Comparison of ENCODE assay signal across 14 mouse cellular contexts in genomic region chr12:21330961-21331576, GRCm38 (mm10). TPM values are rescaled to one million over a fixed set of nuclear protein-coding genes. Genes with fewer than 3 reads are reported as not detected.
DNase-seq lines count a peak whose midpoint lies in the region; ATAC-seq and TF ChIP-seq lines count a peak whose summit lies in the region.
"Had no signal": no experiment of that assay in that cellular context is flagged by ENCODE, and none has a peak within 500 bp of the region (broad histone marks: within the 10 kb centered on the region; RNA-seq: fewer than 3 reads in every experiment).

No protein-coding gene starts in this region.

- no peaks in the 10 kb centered on the region for H3K9me3 ChIP-seq in CH12.LX (replicated peaks; ENCODE audit: low read length)
- no peaks in the 10 kb centered on the region for H3K9me3 ChIP-seq in heart, embryonic 15.5 days (replicated peaks)
- H3K9me3 ChIP-seq in limb, embryonic 10.5 days (replicated peaks): no peaks in the 10 kb centered on the region
- H3K9me3 ChIP-seq: forebrain, embryonic 13.5 days had no signal

- peak in 1 of 2 experiments; percentile 35; a peak in 1 of 4 replicates for TF ChIP-seq CTCF in CH12.LX (conservative IDR thresholded peaks at IDR 0.05 in 1 of 2, IDR thresholded peaks at IDR 0.05 in 1 of 2; ENCODE audit: low read depth in 2 of 2, low read length in 2 of 2)

- H3K79me2 ChIP-seq in CH12.LX (replicated peaks; ENCODE audit: control insufficient read depth, extremely low read depth, insufficient read depth, poor library complexity, severe bottlenecking): no peaks in the 10 kb centered on the region

- H3K9ac ChIP-seq in CH12.LX (ENCODE audit: insufficient read depth, low read depth): no peak overlapping the region
- no peak overlapping the region for H3K9ac ChIP-seq in heart, embryonic 15.5 days
- H3K9ac ChIP-seq: forebrain, embryonic 13.5 days; liver, embryonic 14.5 days had no signal

- H3K27ac ChIP-seq in CH12.LX (ENCODE audit: insufficient read depth, low read depth): no peak overlapping the region
- 0 out of 2 replicates have a peak overlapping the region, but pooled peaks have one; percentile 9 for H3K27ac ChIP-seq in heart, embryonic 15.5 days
- H3K27ac ChIP-seq in limb, embryonic 10.5 days: no peak overlapping the region
- H3K27ac ChIP-seq: forebrain, embryonic 13.5 days; liver, embryonic 14.5 days; macrophage had no signal

- 77% methylated on average over 10 of the region's 10 CpGs for WGBS in heart, embryonic 15.5 days
- WGBS in limb, embryonic 10.5 days: 92% methylated on average over 10 of the region's 10 CpGs

- peaks cover 68 to 84% of the 10 kb centered on the region in 2 experiments for H3K36me3 ChIP-seq in CH12.LX (replicated peaks in 1 of 2; ENCODE audit: control insufficient read depth in 1 of 2, insufficient read depth in 1 of 2, low read length in 1 of 2)
- H3K36me3 ChIP-seq in heart, embryonic 15.5 days: peaks cover 50% of the 10 kb centered on the region
- H3K36me3 ChIP-seq in limb, embryonic 10.5 days: peaks cover 96% of the 10 kb centered on the region

- TF ChIP-seq POLR2A in CH12.LX (IDR thresholded peaks at IDR 0.05; ENCODE audit: low read depth, low read length): no peak

- no peak overlapping the region for H3K4me2 ChIP-seq in CH12.LX (ENCODE audit: insufficient read depth, low read depth, poor library complexity, severe bottlenecking)
- no peak overlapping the region for H3K4me2 ChIP-seq in heart, embryonic 15.5 days
- H3K4me2 ChIP-seq: forebrain, embryonic 13.5 days had no signal

- no peak for TF ChIP-seq EP300 in CH12.LX (IDR thresholded peaks at IDR 0.05; ENCODE audit: low read length)

- dilution Hi-C loops in CH12.LX (cut with MboI; ENCODE audit: extremely low pct_ligation_motif_present, extremely low pct_unique_long_range_greater_than_20kb, low sequenced_read_pairs): no loop called here

- peak; percentile 4 for DNase-seq in gastrocnemius, postnatal 25 days
- DNase-seq in gastrocnemius, postnatal 10 days: no peak
- DNase-seq in CH12.LX (ENCODE audit: extremely low read depth): no peak
- DNase-seq in right cerebral cortex, adult 2 months (ENCODE audit: low spot score in 2 of 2): peak; percentile 29 to 66
- no peak for DNase-seq in thymus, postnatal 4 days
- no peak for DNase-seq in spleen, postnatal 14 days (ENCODE audit: low spot score in 2 of 2)
- DNase-seq in limb, embryonic 10.5 days (ENCODE audit: low spot score): no peak
- DNase-seq: adrenal gland, postnatal 14 days; kidney, postnatal 14 days; layer of hippocampus, postnatal 36 days had no signal

- peak; percentile 2; the same call in 1 of the 2 replicates for TF ChIP-seq RAD21 in CH12.LX (IDR thresholded peaks at IDR 0.05; ENCODE audit: low read depth, low read length)

- H3K4me1 ChIP-seq in CH12.LX (ENCODE audit: control insufficient read depth in 1 of 2, insufficient read depth in 2 of 2): peaks cover 4 to 14% of the 10 kb centered on the region in 2 experiments
- peaks cover 14% of the 10 kb centered on the region for H3K4me1 ChIP-seq in heart, embryonic 15.5 days (replicated peaks)
- H3K4me1 ChIP-seq in limb, embryonic 10.5 days: no peaks in the 10 kb centered on the region
- H3K4me1 ChIP-seq: forebrain, embryonic 13.5 days had no signal

- H3K4me3 ChIP-seq in CH12.LX (replicated peaks in 1 of 3; ENCODE audit: low read depth in 2 of 3, low read length in 2 of 3, poor library complexity in 1 of 3): no peak overlapping the region
- H3K4me3 ChIP-seq in heart, embryonic 15.5 days: no peak overlapping the region
- H3K4me3 ChIP-seq in limb, embryonic 10.5 days: no peak overlapping the region
- H3K4me3 ChIP-seq: forebrain, embryonic 13.5 days had no signal

- in situ Hi-C loops in CH12.LX (cut with MboI; ENCODE audit: low pct_ligation_motif_present, low pct_unique_long_range_greater_than_20kb, low sequenced_read_pairs): no loop called here

- no peaks in the 10 kb centered on the region for H3K27me3 ChIP-seq in CH12.LX (replicated peaks)
- H3K27me3 ChIP-seq in heart, embryonic 15.5 days: no peaks in the 10 kb centered on the region
- H3K27me3 ChIP-seq in limb, embryonic 10.5 days (ENCODE audit: low read depth, poor library complexity, severe bottlenecking): no peaks in the 10 kb centered on the region
- H3K27me3 ChIP-seq: forebrain, embryonic 13.5 days had no signal

- ATAC-seq in heart, embryonic 15.5 days (replicated peaks; ENCODE audit: insufficient number of reproducible peaks, insufficient read depth, low FRiP score, low read depth): 0 out of 2 replicates have a peak, but pooled peaks have one; percentile 35
- ATAC-seq: forebrain, embryonic 13.5 days had no signal

TF ChIP-seq in CH12.LX, 34 proteins besides CTCF, POLR2A, EP300 and RAD21:
- no peak for TF ChIP-seq NRF1 (IDR thresholded peaks at IDR 0.05; ENCODE audit: low read depth, low read length)
- no peak for TF ChIP-seq MAFK (IDR thresholded peaks at IDR 0.05; ENCODE audit: insufficient replicate concordance, low read length)
- no peak for TF ChIP-seq MYC (IDR thresholded peaks at IDR 0.05; ENCODE audit: low read depth, low read length)
- TF ChIP-seq IRF4 (IDR thresholded peaks at IDR 0.05; ENCODE audit: low read depth, low read length): no peak
- TF ChIP-seq SMC3 (IDR thresholded peaks at IDR 0.05; ENCODE audit: low read depth, low read length): no peak
- TF ChIP-seq NELFE (IDR thresholded peaks at IDR 0.05; ENCODE audit: low read depth, low read length): no peak
- no peak for TF ChIP-seq ZMIZ1 (IDR thresholded peaks at IDR 0.05; ENCODE audit: low read depth, low read length)
- no peak for TF ChIP-seq GABPA (IDR thresholded peaks at IDR 0.05; ENCODE audit: insufficient replicate concordance, low read depth, low read length)
- no peak for TF ChIP-seq KAT2A (IDR thresholded peaks at IDR 0.05; ENCODE audit: insufficient replicate concordance, low read length)
- TF ChIP-seq JUN (IDR thresholded peaks at IDR 0.05; ENCODE audit: insufficient read depth, low read depth, low read length): no peak
- TF ChIP-seq ZKSCAN1 (IDR thresholded peaks at IDR 0.05; ENCODE audit: borderline replicate concordance, low read depth, low read length): no peak

RNA-seq across cellular contexts. Expression of gene Iah1, which starts 14.9 kb away (rescaled TPM):
- total RNA-seq in gastrocnemius, postnatal 25 days (2021): 10 to 100 TPM in 1 of 2 experiments, 1 to 10 TPM in 1; 3.7 to 10.9 TPM
- 10 to 100 TPM in 1 of 2 experiments, 1 to 10 TPM in 1; 9.5 to 14.2 TPM for total RNA-seq in gastrocnemius, postnatal 10 days (2021)
- total RNA-seq in CH12.LX (2012; rRNA removed) (64.8 and 126 TPM in 2 replicates), CH12.LX (2014; rRNA removed) (105 and 106 TPM in 2 replicates)
- 55.1 and 62.2 TPM in 2 replicates for polyA plus RNA-seq in CH12.LX (2012; ENCODE audit: insufficient read length, low read depth)
- 37.7 and 38.7 TPM in 2 replicates for polyA plus RNA-seq in heart, embryonic 15.5 days (2015; fragmentation: Nextera tagmentation; extraction: Ambion mirVana)
- polyA plus RNA-seq in limb, embryonic 10.5 days (2016; fragmentation: Nextera tagmentation; extraction: Ambion mirVana): 50.3 and 51.3 TPM in 2 replicates

RNA-seq across cellular contexts. Expression of gene Adam17, which starts 42.4 kb away (rescaled TPM):
- total RNA-seq in gastrocnemius, postnatal 25 days (2021): 10 to 100 TPM; 20.9 to 21.3 TPM
- 10 to 100 TPM; 31.2 to 36.6 TPM for total RNA-seq in gastrocnemius, postnatal 10 days (2021)
- total RNA-seq in CH12.LX (2012; rRNA removed): 47.3 and 47.5 TPM in 2 replicates
- total RNA-seq in CH12.LX (2014; rRNA removed): 60.1 and 63.5 TPM in 2 replicates
- 39.2 and 50.1 TPM in 2 replicates for polyA plus RNA-seq in CH12.LX (2012; ENCODE audit: insufficient read length, low read depth)
- polyA plus RNA-seq in heart, embryonic 15.5 days (2015; fragmentation: Nextera tagmentation; extraction: Ambion mirVana): 25.1 and 30.2 TPM in 2 replicates
- 43.9 and 47.9 TPM in 2 replicates for polyA plus RNA-seq in limb, embryonic 10.5 days (2016; fragmentation: Nextera tagmentation; extraction: Ambion mirVana)

RNA-seq across cellular contexts. Expression of gene Itgb1bp1, which starts 45.0 kb away (rescaled TPM):
- total RNA-seq in gastrocnemius, postnatal 25 days (2021): 10 to 100 TPM; 34.8 to 37.9 TPM
- total RNA-seq in gastrocnemius, postnatal 10 days (2021): 10 to 100 TPM; 32.2 to 34.8 TPM
- total RNA-seq in CH12.LX (2012; rRNA removed) (37.7 and 44.1 TPM in 2 replicates), CH12.LX (2014; rRNA removed) (57.9 and 69.8 TPM in 2 replicates)
- polyA plus RNA-seq in CH12.LX (2012; ENCODE audit: insufficient read length, low read depth): 77.5 and 83.6 TPM in 2 replicates
- 35.0 and 38.7 TPM in 2 replicates for polyA plus RNA-seq in heart, embryonic 15.5 days (2015; fragmentation: Nextera tagmentation; extraction: Ambion mirVana)
- 40.3 and 43.4 TPM in 2 replicates for polyA plus RNA-seq in limb, embryonic 10.5 days (2016; fragmentation: Nextera tagmentation; extraction: Ambion mirVana)

RNA-seq across cellular contexts. Expression of gene Cpsf3, which starts 45.9 kb away (rescaled TPM):
- total RNA-seq in gastrocnemius, postnatal 25 days (2021): 10 to 100 TPM; 19.0 to 20.1 TPM
- total RNA-seq in gastrocnemius, postnatal 10 days (2021): 10 to 100 TPM; 29.8 to 33.6 TPM
- total RNA-seq in CH12.LX (2012; rRNA removed): 79.8 and 89.1 TPM in 2 replicates
- total RNA-seq in CH12.LX (2014; rRNA removed): 117 and 119 TPM in 2 replicates
- polyA plus RNA-seq in CH12.LX (2012; ENCODE audit: insufficient read length, low read depth): 159 and 193 TPM in 2 replicates
- polyA plus RNA-seq in heart, embryonic 15.5 days (2015; fragmentation: Nextera tagmentation; extraction: Ambion mirVana): 63.1 and 69.1 TPM in 2 replicates
- polyA plus RNA-seq in limb, embryonic 10.5 days (2016; fragmentation: Nextera tagmentation; extraction: Ambion mirVana): 137 and 140 TPM in 2 replicates

Comparison
In these comparisons a context has a peak if more than half of its experiments do, and no peak if none do; other contexts are left out.
1. DNase-seq: peak in gastrocnemius, postnatal 25 days (single experiment) and right cerebral cortex, adult 2 months (2 of 2); none in gastrocnemius, postnatal 10 days (single experiment), CH12.LX (single experiment), thymus, postnatal 4 days (single experiment), spleen, postnatal 14 days (0 of 2) and limb, embryonic 10.5 days (single experiment).
2. RNA of gene Iah1, which starts 14.9 kb away (total RNA-seq): 64.8 to 126 TPM in CH12.LX; 9.5 to 14.2 TPM in gastrocnemius, postnatal 10 days and 3.7 to 10.9 TPM in gastrocnemius, postnatal 25 days; every median in the first group is over 4 times any median in the second.